Mouse (Mus musculus) Patski (cell line): ENCODE results near the gene Gemin7. TPM values are rescaled to one million over a fixed set of nuclear protein-coding genes. Genes with fewer than 3 reads are reported as not detected.
A peak's percentile ranks its signal among the peaks of the same experiment; 100 is the strongest.

Experiments
- ATAC-seq: fragments of 100-300 bp; one replicate; pipeline ENCODE4 v1.8.0; 2021
- CTCF ChIA-PET: fragments of 350-600 bp; sonication (Branson Sonifier 250); formaldehyde crosslinking; loops from one replicate; lab custom pipeline; 2022; ENCODE audit warnings: inconsistent platforms; lab: Charles Lee
- POLR2A ChIA-PET: fragments of 350-600 bp; sonication (Branson Sonifier 250); formaldehyde crosslinking; loops from one replicate; lab custom pipeline; 2022; ENCODE audit warnings: antibody characterized with exemption, inconsistent platforms; lab: Charles Lee
- DNase-seq: peaks from one replicate; pipeline ENCODE4 v3.0.0-alpha.2; 2011; ENCODE audit warnings: low read depth, low spot score
- H3K27me3 ChIP-seq: fragments of 371-371 bp; one replicate; pipeline ENCODE4 v1.5.1; 2021
- CTCF ChIP-seq: fragments of 100-300 bp; IDR thresholded peaks from one replicate; pipeline ENCODE4 v1.5.1; 2021
- in situ Hi-C: fragments of 300-500 bp; cut with MboI; formaldehyde crosslinking; loops from 3 replicates; pipeline ENCODE4 v1.11.1; 2018; ENCODE audit warnings: low pct_unique_long_range_greater_than_20kb, mixed read lengths
- polyA plus RNA-seq: library from polyadenylated mRNA; unstranded; gene quantifications from one replicate; pipeline ENCODE4 v1.2.3, GENCODE M21; 2021

Gemin7 gene
- polyA plus RNA-seq, 1 experiment from 2014 or later = 89.6 TPM

GRCm38 (mm10) chr7:19562643-19563410 lies 14.6 kb downstream of the Gemin7 start, which contains the start of gene Ppp1r37:
Gene Ppp1r37 (minus strand): TSS chr7:19563076.
- TF ChIP-seq CTCF = no peak
- in situ Hi-C loops = no loop called here
- DNase-seq (no peak), ATAC-seq (no peak)
- no peaks in the 10 kb centered on the region for H3K27me3 ChIP-seq
- ChIA-PET CTCF (interaction anchor here (0.8 to 1.7 kb wide), 3 partner anchors 10 to 138 kb away, joined by 3 to 4 read pairs (median 4); no protein-coding TSS in a partner anchor), POLR2A (interaction anchor here (0.6 to 2.6 kb wide), 4 partner anchors 8 to 551 kb away, joined by 3 to 10 read pairs (median 6); no protein-coding TSS in a partner anchor)

GRCm38 (mm10) chr7:19561765-19562642 lies 15.4 kb downstream of the Gemin7 start:
- TF ChIP-seq CTCF = no peak
- POLR2A ChIA-PET = interaction anchor here (0.6 to 2.6 kb wide), 5 partner anchors 9 to 550 kb away, joined by 3 to 10 read pairs (median 4); no protein-coding TSS in a partner anchor
- ATAC-seq (peak; percentile 48), DNase-seq (peak; percentile 68)
- in situ Hi-C loops = no loop called here
- CTCF ChIA-PET = interaction anchor here (0.8 to 1.7 kb wide), 5 partner anchors 9 to 139 kb away, joined by 3 to 5 read pairs (median 4); no protein-coding TSS in a partner anchor
- H3K27me3 ChIP-seq = no peaks in the 10 kb centered on the region

- no peak for DNase-seq
- in situ Hi-C loops = no loop called here
Observed at GRCm38 (mm10) chr7:19561431-19561764, 16.0 kb downstream of the Gemin7 start.

GRCm38 (mm10) chr7:19560491-19561260 lies 16.7 kb downstream of the Gemin7 start:
- DNase-seq (no peak), ATAC-seq (peak; percentile 35)
- TF ChIP-seq CTCF = no peak
- ChIA-PET POLR2A (interaction anchor here (1.9 to 2.6 kb wide), 2 partner anchors 12 to 21 kb away, joined by 4 to 10 read pairs; no protein-coding TSS in a partner anchor), CTCF (interaction anchor here (1.2 to 1.7 kb wide), 3 partner anchors 12 to 29 kb away, joined by 3 to 5 read pairs (median 5); no protein-coding TSS in a partner anchor)
- no peaks in the 10 kb centered on the region for H3K27me3 ChIP-seq
- in situ Hi-C loops = no loop called here

More at GRCm38 (mm10) chr7:19561431-19561764, 16.0 kb downstream of the Gemin7 start:
- POLR2A ChIA-PET = interaction anchor here (1.6 to 2.6 kb wide), 3 partner anchors 9 to 21 kb away, joined by 3 to 10 read pairs (median 4); no protein-coding TSS in a partner anchor
- CTCF ChIA-PET = interaction anchor here (1.2 to 1.7 kb wide), 3 partner anchors 13 to 28 kb away, joined by 3 to 5 read pairs (median 5); no protein-coding TSS in a partner anchor
- ATAC-seq = no peak
- no peak for TF ChIP-seq CTCF
- no peaks in the 10 kb centered on the region for H3K27me3 ChIP-seq

GRCm38 (mm10) chr7:19558965-19559364 lies 18.4 kb downstream of the Gemin7 start:
- in situ Hi-C loops = no loop called here
- ATAC-seq (no peak), DNase-seq (no peak)
- H3K27me3 ChIP-seq = no peaks in the 10 kb centered on the region
- ChIA-PET CTCF (interaction anchor here (1.0 to 2.0 kb wide), 5 partner anchors 12 to 31 kb away, joined by 3 to 7 read pairs (median 4); no protein-coding TSS in a partner anchor), POLR2A (interaction anchor here (0.6 kb wide), 2 partner anchors 17 to 92 kb away, joined by 3 to 4 read pairs; no protein-coding TSS in a partner anchor)
- TF ChIP-seq CTCF = no peak

GRCm38 (mm10) chr7:19557982-19558900 lies 19.2 kb downstream of the Gemin7 start:
- in situ Hi-C loops = no loop called here
- POLR2A ChIA-PET = no interaction called here

GRCm38 (mm10) chr7:19557086-19557485 lies 20.3 kb downstream of the Gemin7 start:
- DNase-seq = no peak
- no peaks in the 10 kb centered on the region for H3K27me3 ChIP-seq
- in situ Hi-C loops = no loop called here
- ChIA-PET POLR2A (no interaction called here), CTCF (no interaction called here)
- TF ChIP-seq CTCF = no peak
- ATAC-seq = no peak

More at GRCm38 (mm10) chr7:19557982-19558900, 19.2 kb downstream of the Gemin7 start:
- ATAC-seq (no peak), DNase-seq (no peak)
- CTCF ChIA-PET = interaction anchor here (1.0 to 2.0 kb wide), 5 partner anchors 12 to 31 kb away, joined by 3 to 7 read pairs (median 4); no protein-coding TSS in a partner anchor
- TF ChIP-seq CTCF = no peak
- no peaks in the 10 kb centered on the region for H3K27me3 ChIP-seq

DNA sequence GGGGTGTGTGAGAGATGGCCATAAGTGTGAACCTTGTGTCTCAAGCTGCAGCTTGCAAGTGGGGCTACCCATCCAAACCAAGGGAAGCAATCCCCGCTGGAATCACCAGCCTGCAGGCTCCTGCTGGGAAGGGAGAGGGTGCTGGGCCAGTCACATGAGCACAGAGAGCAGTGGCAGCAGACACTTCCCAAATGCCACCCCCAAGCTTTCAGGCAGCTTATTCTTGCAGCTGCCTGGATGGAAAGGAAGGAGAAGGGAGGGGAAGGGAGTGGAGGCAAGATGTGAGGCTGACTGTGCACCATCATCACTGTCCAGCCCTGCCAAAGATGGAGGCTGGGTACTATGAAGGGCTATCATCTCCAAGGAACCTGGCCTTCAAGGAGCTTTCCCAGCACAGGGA lies 23.2 kb downstream of the Gemin7 start:
- POLR2A ChIA-PET = interaction anchor here (1.1 kb wide), 1 partner anchor 15 kb away, joined by 3 read pairs; no protein-coding TSS in a partner anchor
- no peak for TF ChIP-seq CTCF
- ATAC-seq (no peak), DNase-seq (no peak)
- CTCF ChIA-PET = interaction anchor here (1.4 to 2.0 kb wide), 2 partner anchors 8 to 11 kb away, joined by 4 read pairs; partner anchors contain the start of gene Ppp1r37
- no peaks in the 10 kb centered on the region for H3K27me3 ChIP-seq
- in situ Hi-C loops = no loop called here
